Mouse (Mus musculus): ENCODE measurements around the gene Acp7. TPM values are rescaled to one million over a fixed set of nuclear protein-coding genes. Genes with fewer than 3 reads are reported as not detected.

Acp7 gene
- total and polyA plus RNA-seq, 2 experiments from 2014 or later, result 0.56 to 1.2 TPM

DNA sequence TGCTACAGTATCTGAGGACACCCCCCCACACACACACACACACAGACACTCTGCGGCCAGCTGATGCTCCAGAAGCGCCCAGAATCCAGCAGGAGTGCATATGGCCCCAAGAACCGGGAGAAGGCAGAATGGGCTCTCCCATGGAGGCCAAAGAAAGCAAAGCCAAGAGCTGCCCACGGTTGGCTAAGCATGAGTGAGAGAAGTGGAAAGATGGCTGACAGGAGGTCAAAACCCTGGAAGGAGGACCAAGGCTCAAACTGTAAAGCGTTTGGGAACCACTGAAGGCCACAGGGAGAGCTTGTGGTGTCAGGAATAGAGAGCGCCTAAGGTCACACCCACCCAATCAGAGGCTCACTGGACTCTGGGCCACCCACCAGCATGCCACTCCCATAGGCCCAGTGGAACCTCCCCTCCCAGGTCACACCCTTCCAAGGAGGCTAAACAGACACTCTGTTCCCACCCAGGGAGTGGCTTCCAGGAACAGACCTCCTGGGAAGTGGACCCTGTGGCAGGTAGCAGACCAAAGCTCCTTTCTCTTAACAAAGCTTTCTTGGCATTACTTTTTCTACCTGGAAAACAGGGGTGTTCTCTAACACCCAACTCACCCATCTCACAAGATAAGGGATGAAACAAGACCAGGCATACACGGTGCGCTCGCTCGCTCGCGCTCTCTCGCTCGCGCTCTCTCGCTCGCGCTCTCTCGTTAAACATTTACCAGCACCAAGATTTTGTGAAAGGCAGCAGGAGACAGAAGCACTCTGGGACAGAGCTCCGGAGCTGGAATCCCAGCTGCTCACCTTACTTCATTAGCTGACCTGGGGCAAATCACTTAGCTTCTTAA is 34.5 kb downstream of the Acp7 start:
- H3K9me3 ChIP-seq (ENCODE audit: low read length), result no peaks in the 10 kb centered on the region
- WGBS, result 30% methylated on average over 20 of the region's 20 CpGs
- peak; percentile 66 for DNase-seq (ENCODE audit: low spot score)
- no peak for TF ChIP-seq CTCF (IDR thresholded peaks at IDR 0.05; ENCODE audit: low read depth)
- H3K27ac ChIP-seq, result peak overlapping the region; percentile 66
- H3K9ac ChIP-seq (replicated peaks; ENCODE audit: low read length), result peak overlapping the region; percentile 63
- ATAC-seq, result peak; percentile 27
- no peaks in the 10 kb centered on the region for H3K27me3 ChIP-seq (ENCODE audit: insufficient read depth, low read length)
- H3K36me3 ChIP-seq (ENCODE audit: insufficient read depth, low read length), result no peaks in the 10 kb centered on the region
- peak overlapping the region; percentile 64 for H3K4me3 ChIP-seq (ENCODE audit: low read length)
- peaks cover 19% of the 10 kb centered on the region for H3K4me1 ChIP-seq (ENCODE audit: insufficient read depth, low read length)
- H3K4me2 ChIP-seq (ENCODE audit: low read depth, low read length), result peak overlapping the region; percentile 91

DNA sequence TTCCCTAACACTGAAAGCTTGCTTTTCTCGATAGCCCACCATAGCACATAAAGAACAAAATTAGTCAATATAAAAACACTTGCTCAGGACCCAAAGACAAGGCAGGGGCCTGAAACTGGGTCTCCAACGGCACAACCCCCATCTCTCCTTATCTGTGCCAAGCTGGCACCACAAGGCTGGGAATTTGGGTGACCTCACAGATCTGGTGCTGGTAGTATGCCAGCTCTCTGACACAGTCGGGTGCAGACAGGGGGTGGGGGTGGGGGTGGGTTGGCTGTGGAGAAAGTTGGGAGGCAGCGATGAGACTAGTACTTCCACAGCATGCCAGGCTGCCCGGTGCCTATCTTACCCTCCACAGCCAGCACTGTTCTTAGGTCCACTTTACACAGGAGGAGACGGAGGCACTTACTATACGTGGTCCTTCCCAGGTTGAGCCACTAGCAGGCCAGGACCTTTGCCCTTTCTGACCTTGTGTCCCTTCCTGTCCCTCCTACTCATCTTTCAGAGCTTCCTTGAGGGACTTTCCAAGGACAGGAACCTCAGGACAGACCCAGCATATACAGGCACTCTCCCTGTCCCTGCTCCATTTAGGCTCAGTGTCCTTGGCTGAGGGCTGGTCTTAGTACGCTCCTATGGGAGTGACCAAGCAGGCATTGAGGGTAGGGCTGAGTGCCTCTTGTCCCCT is 35.2 kb downstream of the Acp7 start:
- Histone ChIP-seq H3K27ac (peak overlapping the region; percentile 66; the same call in 1 of the 2 replicates), H3K4me2 (ENCODE audit: low read depth, low read length) (peak overlapping the region; percentile 91), H3K27me3 (ENCODE audit: insufficient read depth, low read length) (no peaks in the 10 kb centered on the region), H3K36me3 (ENCODE audit: insufficient read depth, low read length) (no peaks in the 10 kb centered on the region), H3K9me3 (ENCODE audit: low read length) (no peaks in the 10 kb centered on the region), H3K4me1 (ENCODE audit: insufficient read depth, low read length) (peaks cover 19% of the 10 kb centered on the region), H3K9ac (replicated peaks; ENCODE audit: low read length) (no peak overlapping the region), H3K4me3 (ENCODE audit: low read length) (no peak overlapping the region; the same call in 1 of the 2 replicates)
- TF ChIP-seq CTCF (IDR thresholded peaks at IDR 0.05; ENCODE audit: low read depth), result no peak
- WGBS, result 44% methylated on average over 8 of the region's 8 CpGs
- DNase-seq (ENCODE audit: low spot score), result peak; percentile 61
- no peak for ATAC-seq

DNA sequence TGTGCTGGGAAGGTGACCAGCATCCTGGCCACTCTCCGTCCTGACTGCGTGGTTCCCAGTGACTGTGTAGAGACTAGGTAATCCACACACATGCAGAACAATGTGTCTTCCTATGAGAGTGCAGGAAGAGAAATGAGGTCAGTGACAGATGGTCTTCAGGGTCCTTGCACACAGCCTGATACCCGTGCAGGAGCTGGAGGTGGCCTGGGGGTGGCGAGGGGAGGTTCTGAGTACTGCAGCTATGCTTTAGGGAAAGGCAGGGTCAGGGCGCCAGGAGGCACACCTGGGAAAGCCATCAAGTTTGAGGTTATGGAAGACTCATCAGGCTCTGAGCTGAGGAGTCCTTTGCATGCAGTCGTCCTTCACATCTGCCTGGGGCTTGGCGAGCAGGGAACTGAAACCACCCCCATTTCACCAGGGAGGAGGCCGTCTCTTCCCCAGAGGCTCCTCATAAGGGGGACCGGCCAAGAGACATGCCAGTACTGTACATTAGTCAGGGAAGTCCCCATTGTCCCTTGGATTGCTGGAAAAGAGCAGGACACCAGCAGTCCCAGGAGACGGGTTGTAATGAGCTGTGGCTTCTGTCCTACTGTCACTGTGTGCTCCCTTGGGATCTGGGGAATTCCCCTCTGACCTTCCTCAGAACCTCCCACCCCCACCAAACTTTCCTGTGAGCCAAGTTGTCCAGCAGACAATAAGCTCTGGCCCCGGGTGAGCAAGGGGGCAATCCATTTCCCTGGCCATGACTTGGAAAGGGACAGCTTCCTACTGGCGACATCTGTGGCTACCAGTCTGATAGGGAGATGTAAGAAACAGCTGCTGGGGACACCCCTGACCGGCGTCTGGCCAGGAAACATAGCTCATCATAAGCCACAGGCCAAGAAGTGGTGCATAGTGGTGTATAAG is 37.7 kb downstream of the Acp7 start:
- no peak overlapping the region for H3K27ac ChIP-seq
- H3K4me2 ChIP-seq (ENCODE audit: low read depth, low read length), result no peak overlapping the region
- H3K27me3 ChIP-seq (ENCODE audit: insufficient read depth, low read length), result no peaks in the 10 kb centered on the region
- H3K4me1 ChIP-seq (ENCODE audit: insufficient read depth, low read length), result peaks cover 23% of the 10 kb centered on the region
- no peak overlapping the region for H3K4me3 ChIP-seq (ENCODE audit: low read length)
- WGBS, result 36% methylated on average over 14 of the region's 14 CpGs
- H3K36me3 ChIP-seq (ENCODE audit: insufficient read depth, low read length), result no peaks in the 10 kb centered on the region
- no peak overlapping the region; the same call in 1 of the 2 replicates for H3K9ac ChIP-seq (replicated peaks; ENCODE audit: low read length)
- no peak for TF ChIP-seq CTCF (IDR thresholded peaks at IDR 0.05; ENCODE audit: low read depth)
- H3K9me3 ChIP-seq (ENCODE audit: low read length), result no peaks in the 10 kb centered on the region
- no peak for DNase-seq (ENCODE audit: low spot score)
- no peak for ATAC-seq

DNA sequence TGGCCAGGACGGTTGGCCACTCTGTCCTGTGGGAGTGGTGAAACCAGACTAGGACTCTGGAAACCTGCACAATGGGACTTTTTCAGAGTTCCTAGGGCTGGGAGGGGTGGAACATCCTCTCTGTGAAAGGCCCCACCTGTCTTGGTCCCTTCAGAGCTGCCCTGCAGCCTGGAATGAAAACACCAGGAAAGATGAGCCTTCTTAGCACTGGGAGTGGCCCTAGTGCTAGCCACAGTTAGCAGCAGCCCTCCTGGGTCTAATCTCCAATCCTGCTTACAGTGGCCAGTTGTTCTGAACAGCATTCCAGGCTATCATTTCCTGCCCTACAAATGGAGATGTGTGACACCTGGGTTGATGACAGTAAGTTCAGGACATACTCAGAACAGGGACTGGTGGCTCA is 39.3 kb downstream of the Acp7 start:
- no peak overlapping the region for H3K4me3 ChIP-seq (ENCODE audit: low read length)
- peaks cover 30% of the 10 kb centered on the region for H3K4me1 ChIP-seq (ENCODE audit: insufficient read depth, low read length)
- DNase-seq (ENCODE audit: low spot score) (no peak), ATAC-seq (no peak)
- H3K27me3 ChIP-seq (ENCODE audit: insufficient read depth, low read length), result no peaks in the 10 kb centered on the region
- no peak overlapping the region for H3K4me2 ChIP-seq (ENCODE audit: low read depth, low read length)
- no peak overlapping the region for H3K27ac ChIP-seq
- WGBS, result 85% methylated on average over 1 of the region's 1 CpGs
- no peaks in the 10 kb centered on the region for H3K36me3 ChIP-seq (ENCODE audit: insufficient read depth, low read length)
- no peak for TF ChIP-seq CTCF (IDR thresholded peaks at IDR 0.05; ENCODE audit: low read depth)
- H3K9ac ChIP-seq (replicated peaks; ENCODE audit: low read length), result no peak overlapping the region
- H3K9me3 ChIP-seq (ENCODE audit: low read length), result no peaks in the 10 kb centered on the region

DNA sequence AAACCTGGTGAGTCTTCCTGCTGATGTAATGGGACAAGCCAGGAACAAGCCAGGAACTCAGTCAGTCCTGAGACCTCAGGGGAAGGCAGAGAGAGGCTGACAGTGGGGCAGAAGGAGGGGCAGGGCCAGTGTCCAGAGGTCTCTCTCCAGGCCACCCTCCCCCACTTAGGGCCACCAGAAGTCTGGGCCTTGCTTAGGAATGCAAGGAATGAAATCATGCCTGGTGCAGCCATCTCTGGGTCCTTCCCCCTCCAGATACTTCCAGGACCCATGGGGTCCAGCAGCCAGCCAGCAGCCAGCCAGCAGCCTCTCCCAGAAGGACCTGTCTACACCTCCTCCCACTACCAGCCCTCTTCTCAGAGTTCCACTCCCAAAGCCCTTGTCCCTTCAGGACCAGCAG is 43.5 kb downstream of the Acp7 start:
- no peak overlapping the region; the same call in 1 of the 2 replicates for H3K27ac ChIP-seq
- DNase-seq (ENCODE audit: low spot score) (no peak), ATAC-seq (no peak)
- H3K36me3 ChIP-seq (ENCODE audit: insufficient read depth, low read length), result no peaks in the 10 kb centered on the region
- no peak overlapping the region for H3K9ac ChIP-seq (replicated peaks; ENCODE audit: low read length)
- TF ChIP-seq CTCF (IDR thresholded peaks at IDR 0.05; ENCODE audit: low read depth), result no peak
- no peaks in the 10 kb centered on the region for H3K9me3 ChIP-seq (ENCODE audit: low read length)
- no peak overlapping the region for H3K4me2 ChIP-seq (ENCODE audit: low read depth, low read length)
- no peak overlapping the region for H3K4me3 ChIP-seq (ENCODE audit: low read length)
- peaks cover 30% of the 10 kb centered on the region; the same call in 1 of the 2 replicates for H3K4me1 ChIP-seq (ENCODE audit: insufficient read depth, low read length)
- H3K27me3 ChIP-seq (ENCODE audit: insufficient read depth, low read length), result no peaks in the 10 kb centered on the region

DNA sequence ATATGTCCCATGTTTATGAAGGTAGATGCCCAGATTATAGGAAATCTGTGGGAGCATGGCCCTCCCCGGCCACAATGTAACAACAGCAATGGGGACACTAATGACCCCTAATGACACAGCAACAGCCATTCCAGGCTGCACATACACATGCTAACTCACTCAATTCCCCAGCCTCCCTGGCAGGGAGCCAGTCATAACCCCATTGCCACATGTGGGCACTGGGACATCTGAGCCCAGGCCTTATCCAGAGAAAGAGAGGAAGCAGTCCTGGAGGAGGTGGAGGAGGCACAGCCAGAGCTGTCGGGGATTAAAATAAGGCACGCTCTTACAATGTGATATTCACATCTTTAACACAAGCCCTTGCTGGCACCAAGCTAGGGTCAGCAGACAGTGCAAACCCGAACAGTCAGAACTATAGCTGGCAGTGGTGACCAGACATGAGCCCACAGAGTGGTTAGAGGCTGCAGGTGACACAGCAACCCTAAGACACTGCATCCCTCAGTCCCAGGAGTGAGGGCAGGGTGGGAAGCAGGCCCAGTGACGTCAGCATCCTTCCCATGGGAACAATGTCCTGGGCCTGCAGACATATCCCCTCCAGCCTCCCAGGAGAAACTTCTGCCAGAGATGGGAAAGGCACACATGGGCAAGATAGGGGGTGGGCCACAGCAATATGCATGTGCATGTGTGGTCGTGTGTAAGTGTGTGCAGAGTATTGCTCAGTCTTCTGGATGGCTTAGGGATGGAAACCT is 44.3 kb downstream of the Acp7 start:
- H3K9me3 ChIP-seq (ENCODE audit: low read length), result no peaks in the 10 kb centered on the region
- H3K27me3 ChIP-seq (ENCODE audit: insufficient read depth, low read length), result no peaks in the 10 kb centered on the region
- H3K4me2 ChIP-seq (ENCODE audit: low read depth, low read length), result no peak overlapping the region
- H3K4me1 ChIP-seq (ENCODE audit: insufficient read depth, low read length), result peaks cover 30% of the 10 kb centered on the region; the same call in 1 of the 2 replicates
- 39% methylated on average over 6 of the region's 6 CpGs for WGBS
- H3K4me3 ChIP-seq (ENCODE audit: low read length), result no peak overlapping the region
- H3K9ac ChIP-seq (replicated peaks; ENCODE audit: low read length), result no peak overlapping the region
- no peak overlapping the region for H3K27ac ChIP-seq
- DNase-seq (ENCODE audit: low spot score) (peak; percentile 28), ATAC-seq (no peak)
- TF ChIP-seq CTCF (IDR thresholded peaks at IDR 0.05; ENCODE audit: low read depth), result no peak
- H3K36me3 ChIP-seq (ENCODE audit: insufficient read depth, low read length), result no peaks in the 10 kb centered on the region
